Mouse (Mus musculus) CD4-positive, CD25-positive, alpha-beta regulatory T cell, adult 2 months (primary cell): Measurements from ENCODE around the gene Nlrp2.

Experiments used
- DNase-seq: peaks from one replicate; pipeline ENCODE4 v3.0.0-alpha.2; 2012; ENCODE audit warnings: low read depth, low spot score

Nlrp2 gene

GRCm38 (mm10) chr7:5350935-5351334 lies at the start of gene Nlrp2:
Gene Nlrp2, minus strand, starts transcription at chr7:5351035.
- no peak for DNase-seq

GRCm38 (mm10) chr7:5366724-5367123 lies 15.9 kb upstream of the Nlrp2 start:
- no peak for DNase-seq

GRCm38 (mm10) chr7:5363599-5363998 lies 12.8 kb upstream of the Nlrp2 start:
- DNase-seq: peak; percentile 17

- DNase-seq: no peak
These were observed 598 bp downstream of the Nlrp2 start, which contains the start of gene Gm5065 for GRCm38 (mm10) chr7:5350237-5350636. Gene Gm5065, plus strand, starts transcription at chr7:5350537.

GRCm38 (mm10) chr7:5327511-5327910 lies 23.3 kb downstream of the Nlrp2 start:
- no peak for DNase-seq

- DNase-seq: no peak
These were observed 62.6 kb downstream of the Nlrp2 start for GRCm38 (mm10) chr7:5288281-5288680.

GRCm38 (mm10) chr7:5263051-5263450 lies 87.8 kb downstream of the Nlrp2 start:
- DNase-seq: no peak
